Mouse (Mus musculus) c-Kit-positive CD71-positive TER-119-positive erythroid progenitor cells, embryonic 14.5 days (primary cell): ENCODE results near the gene Gpr3.

ENCODE experiments used
- DNase-seq: peaks from one replicate; pipeline ENCODE4 v3.0.0-alpha.2; 2013; ENCODE audit warnings: low spot score

The Gpr3 gene

GRCm38 (mm10) chr4:133198337-133199180 is 13.8 kb downstream of the Gpr3 start:
- no peak for DNase-seq

DNA sequence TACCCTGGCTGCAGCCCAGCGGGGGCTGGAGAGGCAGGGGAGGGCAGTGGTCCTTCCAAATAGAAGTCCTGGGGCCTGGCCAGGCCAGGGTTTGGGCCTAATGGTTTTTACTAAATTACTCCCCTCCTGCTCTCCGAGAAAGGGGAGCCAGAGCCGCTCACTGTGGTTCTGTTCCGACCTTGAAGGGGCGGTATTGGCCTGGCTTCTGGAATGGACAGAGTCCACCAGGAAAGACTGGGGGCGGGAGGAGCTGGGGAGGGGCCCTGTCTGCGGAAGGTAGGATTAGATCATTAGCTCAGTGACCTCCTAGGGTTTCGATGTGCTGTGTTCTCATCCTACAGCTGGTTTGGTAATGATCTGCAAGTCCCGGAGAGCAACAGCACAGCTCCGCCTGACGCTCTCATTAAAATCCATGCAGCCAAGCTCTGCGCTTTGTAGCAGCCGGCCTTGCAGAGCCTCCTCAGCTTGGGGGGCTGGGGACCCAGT is 14.5 kb downstream of the Gpr3 start:
- DNase-seq: no peak

DNA sequence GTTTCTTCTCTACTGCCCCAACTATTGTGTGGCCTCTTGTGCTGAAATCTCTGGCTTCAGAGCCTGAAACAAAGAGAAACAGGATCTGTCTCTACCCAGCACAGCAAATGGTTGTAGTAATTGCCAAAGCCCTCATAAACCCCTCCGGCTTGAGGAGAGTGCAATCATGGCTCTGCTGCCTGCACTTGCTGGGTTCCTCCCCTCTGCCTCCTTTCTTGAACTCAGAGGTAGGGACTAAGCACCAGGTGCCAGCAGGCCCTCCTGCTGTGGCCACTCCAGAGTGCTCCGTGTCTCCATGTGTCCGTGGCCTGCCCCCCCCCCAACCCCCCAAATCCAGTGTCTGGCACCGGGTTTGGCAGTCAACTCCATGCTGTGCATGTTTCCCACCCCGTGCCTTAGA is 15.0 kb downstream of the Gpr3 start:
- DNase-seq: no peak

- DNase-seq: no peak
Observed at GRCm38 (mm10) chr4:133196852-133197251, 15.5 kb downstream of the Gpr3 start.

DNA sequence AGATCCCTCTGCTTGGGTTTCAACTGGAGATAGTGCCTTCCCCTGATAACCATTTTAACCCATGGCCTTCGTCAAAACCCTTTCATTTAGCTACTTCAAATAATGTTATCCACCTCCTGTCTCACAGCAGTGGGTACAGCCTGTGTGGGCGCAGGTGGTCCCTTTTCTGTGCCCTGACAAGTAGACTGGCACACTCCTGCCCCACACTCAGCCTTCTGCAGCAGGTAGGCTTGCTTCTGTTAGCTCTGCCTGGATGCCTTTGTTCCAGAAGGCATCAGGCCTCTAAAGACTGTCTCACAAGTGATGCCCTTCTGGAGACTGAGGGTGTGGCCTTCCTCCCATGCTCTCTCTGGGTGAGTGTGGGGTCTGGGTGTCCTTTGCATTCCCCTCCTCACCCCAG is 16.2 kb downstream of the Gpr3 start:
- DNase-seq: no peak

DNA sequence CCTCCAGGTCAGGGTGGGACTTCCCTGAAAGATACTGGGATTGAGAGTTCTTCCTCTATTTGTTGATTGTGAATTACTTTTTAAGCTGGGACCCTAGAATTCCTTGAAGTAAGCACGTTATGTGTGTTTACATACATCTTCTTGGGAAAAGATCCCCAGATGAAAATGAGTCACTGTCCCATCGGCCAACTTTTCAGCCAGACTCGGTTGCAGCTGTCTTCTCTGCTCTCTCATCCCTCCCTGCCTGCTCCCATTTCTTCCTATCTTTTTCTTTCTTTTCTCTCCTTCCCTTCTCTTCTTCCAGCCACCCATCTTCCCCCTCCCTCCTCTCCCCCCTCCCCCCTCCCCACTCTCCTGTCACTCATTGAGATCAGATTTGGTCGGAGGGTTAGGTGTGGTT is 17.3 kb downstream of the Gpr3 start:
- no peak for DNase-seq

DNA sequence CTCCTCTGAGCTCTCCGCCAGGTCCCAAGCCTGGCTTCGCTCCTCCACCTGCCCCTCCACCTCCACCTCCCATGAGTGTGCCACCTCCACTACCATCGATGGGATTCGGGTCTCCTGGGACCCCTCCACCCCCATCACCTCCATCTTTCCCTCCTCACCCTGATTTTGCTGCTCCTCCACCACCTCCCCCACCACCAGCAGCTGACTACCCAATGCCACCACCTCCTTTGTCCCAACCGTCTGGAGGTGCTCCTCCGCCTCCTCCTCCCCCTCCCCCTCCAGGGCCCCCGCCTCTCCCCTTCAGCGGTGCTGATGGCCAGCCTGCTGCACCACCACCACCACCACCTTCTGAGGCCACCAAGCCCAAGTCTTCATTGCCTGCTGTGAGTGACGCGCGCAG is 17.9 kb downstream of the Gpr3 start:
- DNase-seq: no peak

- no peak for DNase-seq
Observed at GRCm38 (mm10) chr4:133189396-133189795, 22.9 kb downstream of the Gpr3 start.

- DNase-seq: no peak
Observed at GRCm38 (mm10) chr4:133186856-133187255, 25.5 kb downstream of the Gpr3 start.

GRCm38 (mm10) chr4:133185893-133186292 is 26.4 kb downstream of the Gpr3 start:
- no peak for DNase-seq

GRCm38 (mm10) chr4:133184898-133185665 is 27.3 kb downstream of the Gpr3 start:
- no peak for DNase-seq

- no peak for DNase-seq
Observed at GRCm38 (mm10) chr4:133184031-133184897, 28.1 kb downstream of the Gpr3 start.

DNA sequence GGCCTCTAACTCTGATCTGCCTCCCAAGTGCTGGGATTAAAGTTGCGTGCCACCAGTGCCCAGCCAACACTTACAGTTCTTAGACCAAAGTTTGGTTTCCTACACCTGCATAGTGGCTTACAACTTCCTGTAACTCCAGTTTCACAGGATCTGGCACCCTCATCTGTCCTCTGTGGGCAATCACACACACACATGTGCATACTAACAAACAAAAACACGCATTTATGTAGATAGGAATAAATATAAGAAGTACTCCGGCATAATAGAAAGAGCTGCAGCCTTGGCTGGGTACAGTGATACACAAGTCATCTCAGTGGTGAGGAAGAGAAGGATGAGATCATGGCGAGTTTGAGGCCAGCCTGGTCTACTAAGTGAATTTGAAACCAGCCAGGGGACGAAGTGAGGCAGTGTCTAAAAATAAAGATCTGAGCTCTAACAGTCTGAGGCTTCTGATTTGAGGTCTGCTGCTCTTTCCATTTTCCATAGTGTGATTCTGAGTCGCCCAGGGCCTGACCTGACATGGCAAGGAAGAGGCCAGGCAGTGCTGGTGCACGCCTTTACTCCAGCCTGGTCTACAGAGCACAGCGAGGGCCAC is 29.8 kb downstream of the Gpr3 start:
- DNase-seq: no peak

DNA sequence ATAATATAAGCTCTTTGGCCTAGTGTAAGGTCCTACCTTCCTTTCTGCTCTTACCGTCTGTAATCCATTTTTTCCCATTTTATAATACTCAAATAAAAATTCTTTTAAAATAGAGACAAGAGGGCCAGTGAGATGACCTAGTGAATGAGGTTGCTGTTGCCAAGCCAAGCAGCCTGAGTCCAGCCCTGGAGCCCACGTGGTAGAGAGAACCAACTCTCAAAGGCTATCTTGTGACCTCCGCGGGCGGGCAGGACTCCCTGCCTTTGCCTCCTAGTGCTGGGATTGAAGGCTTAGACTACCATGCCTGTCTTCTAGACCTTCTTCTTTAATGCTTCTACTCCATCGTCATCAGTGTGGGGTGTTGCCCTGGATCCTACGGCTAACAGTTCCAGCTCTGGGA is 33.1 kb downstream of the Gpr3 start:
- DNase-seq: no peak

GRCm38 (mm10) chr4:133178305-133178704 is 34.0 kb downstream of the Gpr3 start:
- DNase-seq: peak; percentile 16

GRCm38 (mm10) chr4:133176761-133177403 is 35.5 kb downstream of the Gpr3 start:
- no peak for DNase-seq

- no peak for DNase-seq
Observed at GRCm38 (mm10) chr4:133175998-133176760, 36.2 kb downstream of the Gpr3 start.

DNA sequence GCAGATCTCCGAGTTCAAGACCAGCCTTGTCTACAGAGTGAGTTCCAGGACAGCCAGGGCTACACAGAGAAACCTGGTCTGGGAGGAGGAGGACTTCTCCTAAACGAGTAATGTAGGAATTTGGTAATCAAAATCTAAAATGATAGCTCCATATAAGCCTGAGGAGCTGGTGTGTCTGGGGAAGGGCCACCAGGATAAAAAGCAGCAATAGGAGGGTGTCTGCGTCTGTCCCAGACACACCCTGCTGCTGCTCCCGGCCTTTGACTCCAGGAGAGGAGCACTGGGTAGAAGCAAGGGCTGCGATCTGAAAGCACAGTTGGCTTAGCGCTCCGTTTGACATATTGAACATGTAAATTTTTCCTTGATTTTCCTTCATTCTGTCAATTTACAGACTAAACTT is 37.1 kb downstream of the Gpr3 start:
- DNase-seq: no peak

DNA sequence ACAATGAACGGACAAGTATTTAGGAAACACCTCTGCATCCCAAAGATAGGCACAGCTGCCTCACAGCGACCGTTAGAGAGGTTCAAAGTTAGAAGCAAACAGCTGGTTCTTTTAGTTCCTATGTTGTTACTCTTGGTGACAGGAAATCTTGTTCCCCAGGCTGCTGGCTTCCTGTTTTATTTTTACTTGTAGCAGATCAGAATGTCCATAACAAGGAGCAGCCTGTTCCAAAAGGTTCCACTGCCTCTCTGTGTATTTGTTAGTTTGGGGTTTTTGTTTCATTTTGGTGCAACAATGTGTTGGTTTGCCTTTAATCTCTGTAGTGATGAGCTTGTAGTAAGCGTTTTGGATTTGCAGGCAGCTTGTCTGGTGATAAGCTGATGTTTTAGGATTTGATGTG is 38.0 kb downstream of the Gpr3 start:
- no peak for DNase-seq

DNA sequence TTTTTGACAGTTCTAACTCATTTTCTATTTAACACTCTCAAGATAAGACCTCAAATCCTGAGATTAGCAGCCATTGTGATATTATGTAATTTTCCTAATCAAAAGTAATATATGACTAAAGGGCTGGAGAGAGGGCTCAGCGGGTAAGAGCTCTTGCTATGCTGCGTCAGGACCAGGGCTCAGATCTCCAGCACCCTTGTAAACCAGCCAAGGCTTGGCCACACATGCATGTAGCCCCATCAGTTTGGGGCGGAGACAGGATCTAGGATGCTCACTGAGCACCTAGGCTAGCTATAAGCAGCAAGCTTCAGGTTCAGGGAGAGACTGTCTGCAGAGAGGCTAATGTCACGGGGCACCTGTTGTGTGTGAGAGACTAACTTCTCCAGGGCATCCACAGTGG is 39.9 kb downstream of the Gpr3 start:
- no peak for DNase-seq

DNA sequence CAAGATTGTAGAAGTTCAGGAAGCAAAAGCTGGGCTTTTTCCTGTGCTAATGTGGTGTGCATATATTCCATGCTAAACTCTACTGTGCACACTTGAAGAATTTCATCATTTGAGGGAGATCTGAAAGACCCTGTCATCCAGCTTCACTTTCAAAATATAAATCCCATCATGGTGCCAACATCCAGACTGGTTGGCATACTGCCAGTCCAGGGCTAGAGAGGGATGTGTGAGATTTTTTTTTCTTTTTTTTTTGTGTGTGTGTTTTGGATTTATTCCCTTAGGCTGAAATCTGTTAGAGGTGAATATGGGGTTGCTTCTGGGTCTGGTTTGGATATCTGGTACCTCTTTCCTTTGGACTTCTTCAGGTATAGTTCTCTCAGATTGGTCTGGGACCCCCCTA is 41.7 kb downstream of the Gpr3 start:
- no peak for DNase-seq
